Mouse (Mus musculus) forebrain, embryonic 16.5 days (tissue): ENCODE data around the gene Cxxc4. TPM values are rescaled to one million over a fixed set of nuclear protein-coding genes. Genes with fewer than 3 reads are reported as not detected.
A peak's percentile ranks its signal among the peaks of the same experiment; 100 is the strongest.
"Not testable (repeated sequence)": the region's sequence is repeated elsewhere in the genome, so short reads cannot be mapped to it uniquely, and the experiment has no call there.

Source experiments
- ATAC-seq: fragments of 200-750 bp; cut with Nextera tagmentation; 2 replicates; pipeline ENCODE4 v1.8.0; 2017; ENCODE audit warnings: mild to moderate bottlenecking, moderate library complexity
- H3K27ac ChIP-seq: fragments of 300-500 bp; sonication (generic); 2 replicates; pipeline ENCODE4 v1.5.1; 2014; ENCODE audit warnings: low read length, control low read depth
- H3K27me3 ChIP-seq: fragments of 300-500 bp; sonication (generic); replicated peaks from 2 replicates; pipeline ENCODE4 v1.6.1; 2014; ENCODE audit warnings: low read length; ENCODE audit not compliant: control insufficient read depth, insufficient read depth
- H3K36me3 ChIP-seq: fragments of 300-500 bp; sonication (generic); 2 replicates; pipeline ENCODE4 v1.6.1; 2014; ENCODE audit not compliant: control insufficient read depth, insufficient read depth
- H3K4me1 ChIP-seq: fragments of 300-500 bp; sonication (generic); replicated peaks from 2 replicates; pipeline ENCODE4 v1.6.1; 2014; ENCODE audit warnings: low read length; ENCODE audit not compliant: control insufficient read depth, insufficient read depth
- H3K4me2 ChIP-seq: fragments of 300-500 bp; sonication (generic); 2 replicates; pipeline ENCODE4 v1.6.1; 2014; ENCODE audit warnings: mild to moderate bottlenecking, low read length, control low read depth
- H3K4me3 ChIP-seq: fragments of 300-500 bp; sonication (generic); replicated peaks from 2 replicates; pipeline ENCODE4 v1.5.1; 2014; ENCODE audit warnings: mild to moderate bottlenecking, low read length, control low read depth
- H3K9ac ChIP-seq: fragments of 300-500 bp; sonication (generic); replicated peaks from 2 replicates; pipeline ENCODE4 v1.6.1; 2014; ENCODE audit warnings: low read depth, low read length, control low read depth
- H3K9me3 ChIP-seq: fragments of 300-500 bp; sonication (generic); 2 replicates; pipeline ENCODE4 v1.6.1; 2016; ENCODE audit warnings: low read length; ENCODE audit not compliant: control insufficient read depth
- WGBS: fragments of 180-500 bp; shearing (Covaris S2); extraction: QIAGEN DNeasy Blood & Tissue Kit; methylation state at CpG from one replicate; pipeline ENCODE4 v1.1.7; 2014; 5-methylcytosine and 5-hydroxymethylcytosine counted together
- polyA plus RNA-seq: library from polyadenylated mRNA; unstranded; fragments of >200 nt; fragmentation: Nextera tagmentation; extraction: Ambion mirVana; gene quantifications from 2 replicates; pipeline ENCODE4 v1.2.1, GENCODE M21; 2015

Gene Cxxc4
- 12.3 and 15.3 TPM in 2 replicates for polyA plus RNA-seq

DNA sequence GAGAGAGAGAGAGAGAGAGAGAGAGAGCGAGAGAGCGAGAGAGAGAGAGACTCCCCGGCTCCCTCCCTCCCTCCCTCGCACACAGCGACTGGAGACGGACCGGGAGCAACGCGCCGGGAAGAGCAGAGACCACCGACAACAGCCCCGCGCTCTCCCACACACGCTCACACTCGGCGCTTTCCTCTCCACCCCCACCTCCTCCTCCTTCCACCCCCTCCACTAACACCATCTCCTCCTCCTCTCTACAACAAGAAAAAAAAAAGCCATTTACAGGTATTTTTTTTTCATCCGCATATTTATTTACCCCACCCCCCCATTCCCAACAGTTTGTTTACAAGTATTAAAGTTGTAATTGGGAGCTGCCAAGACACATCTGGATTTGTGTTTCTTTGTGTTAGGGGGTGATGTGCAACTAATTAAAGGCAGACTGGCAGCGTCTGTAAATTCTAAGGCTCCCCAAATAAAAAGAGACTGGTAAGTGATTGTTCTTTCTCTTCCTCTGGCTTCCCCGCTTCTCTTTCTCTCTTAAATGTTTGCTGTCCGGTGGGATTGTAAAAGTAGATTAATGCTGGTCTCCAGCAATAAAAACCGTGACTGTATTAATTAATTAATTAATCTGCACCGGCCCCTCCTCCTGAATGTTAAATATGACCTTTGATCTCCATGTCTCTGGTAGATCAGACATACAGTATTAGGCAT is at the start of gene Cxxc4:
TSS of gene Cxxc4 (plus strand) at position 71 of the 699 bp plus-strand sequence.
- Histone ChIP-seq H3K4me3 (peak within 1 kb of the TSS; percentile 52), H3K36me3 (no peaks in the 10 kb centered on the region), H3K9ac (peak within 1 kb of the TSS; percentile 58), H3K27me3 (no peaks in the 10 kb centered on the region), H3K27ac (peak within 1 kb of the TSS; percentile 86), H3K4me1 (peaks cover 12% of the 10 kb centered on the region), H3K4me2 (peak within 1 kb of the TSS; percentile 63), H3K9me3 (no peaks in the 10 kb centered on the region)
- under 1% methylated on average over 21 of the region's 22 CpGs for WGBS
- ATAC-seq: peak; percentile 75

DNA sequence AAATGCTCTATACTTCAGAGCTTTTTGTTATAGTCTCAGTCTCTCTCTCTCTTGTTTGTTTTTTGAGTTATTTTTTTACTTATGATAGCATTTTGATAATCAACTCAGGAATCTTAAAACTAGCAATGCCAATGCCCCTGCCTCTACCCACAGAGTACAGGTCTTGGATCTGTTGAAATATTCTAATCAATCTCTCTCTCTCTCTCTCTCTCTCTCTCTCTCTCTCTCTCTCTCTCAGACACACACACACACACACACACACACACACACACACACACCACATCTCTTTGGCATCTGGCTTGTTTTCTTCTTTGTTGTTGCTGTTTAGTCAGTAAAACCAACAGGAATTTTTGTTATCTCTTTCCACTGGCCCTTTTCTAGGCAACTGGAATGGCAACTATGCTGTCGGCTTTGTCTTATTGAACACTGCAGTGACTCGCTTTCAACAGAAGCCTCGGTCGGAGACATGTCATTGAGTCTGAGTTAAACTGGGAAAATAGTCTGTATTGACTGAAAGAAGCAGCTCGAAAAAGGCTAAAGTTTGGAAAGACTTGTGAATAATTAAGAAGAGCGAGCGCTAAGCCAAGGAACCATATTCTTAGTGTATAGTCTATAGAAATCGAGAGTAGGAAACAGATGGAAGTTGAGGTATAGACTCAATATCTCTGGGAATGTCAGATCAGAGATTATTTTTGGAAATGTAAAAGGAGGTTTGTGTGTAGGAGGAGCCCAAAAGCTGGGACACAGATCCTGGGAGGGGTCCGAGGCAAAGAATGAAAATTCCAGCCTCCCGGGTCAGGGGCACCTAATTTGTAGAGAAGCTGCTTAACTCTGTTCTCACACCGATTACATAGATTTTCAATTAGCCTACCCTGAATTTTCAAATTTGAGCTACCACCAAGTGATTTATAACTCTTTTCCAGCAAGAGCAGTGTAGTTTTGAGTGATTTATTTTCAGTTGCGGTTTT is 47.0 kb upstream of the Cxxc4 start:
- peaks cover 13% of the 10 kb centered on the region for H3K4me1 ChIP-seq
- no peaks in the 10 kb centered on the region for H3K27me3 ChIP-seq
- H3K4me2 ChIP-seq: peak overlapping the region; percentile 70
- H3K27ac ChIP-seq: no peak overlapping the region
- peak overlapping the region; percentile 29; the same call in 1 of the 2 replicates for H3K9ac ChIP-seq
- 16% methylated on average over 12 of the region's 12 CpGs for WGBS
- H3K36me3 ChIP-seq: no peaks in the 10 kb centered on the region
- ATAC-seq: peak; percentile 49
- no peaks in the 10 kb centered on the region for H3K9me3 ChIP-seq
- peak overlapping the region; percentile 37 for H3K4me3 ChIP-seq

DNA sequence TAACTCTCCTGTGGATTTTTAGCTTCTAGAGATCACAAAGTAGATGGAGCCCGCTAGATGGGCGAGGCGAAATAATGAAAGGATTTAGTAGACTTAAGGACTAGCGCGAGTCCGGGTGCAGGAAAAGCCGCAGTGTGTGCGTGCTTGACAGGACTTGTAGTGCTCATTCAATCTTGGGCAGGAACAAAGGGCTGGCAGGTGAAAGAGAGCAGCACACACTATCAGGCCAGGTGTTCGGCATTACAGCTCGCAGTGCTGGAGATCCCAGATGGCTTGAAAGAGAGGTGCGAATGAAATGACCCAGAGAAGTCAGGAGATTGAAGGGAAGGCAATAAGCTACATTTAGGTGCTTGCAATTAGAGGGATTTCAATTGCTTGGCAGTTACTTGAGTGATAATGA is 46.2 kb upstream of the Cxxc4 start:
- peak; percentile 76 for ATAC-seq
- H3K4me2 ChIP-seq: peak overlapping the region; percentile 70
- H3K36me3 ChIP-seq: no peaks in the 10 kb centered on the region
- H3K9ac ChIP-seq: peak overlapping the region; percentile 32; the same call in 1 of the 2 replicates
- peaks cover 13% of the 10 kb centered on the region for H3K4me1 ChIP-seq
- 2% methylated on average over 11 of the region's 11 CpGs for WGBS
- H3K4me3 ChIP-seq: peak overlapping the region; percentile 37
- H3K27me3 ChIP-seq: no peaks in the 10 kb centered on the region
- H3K27ac ChIP-seq: no peak overlapping the region
- no peaks in the 10 kb centered on the region for H3K9me3 ChIP-seq

DNA sequence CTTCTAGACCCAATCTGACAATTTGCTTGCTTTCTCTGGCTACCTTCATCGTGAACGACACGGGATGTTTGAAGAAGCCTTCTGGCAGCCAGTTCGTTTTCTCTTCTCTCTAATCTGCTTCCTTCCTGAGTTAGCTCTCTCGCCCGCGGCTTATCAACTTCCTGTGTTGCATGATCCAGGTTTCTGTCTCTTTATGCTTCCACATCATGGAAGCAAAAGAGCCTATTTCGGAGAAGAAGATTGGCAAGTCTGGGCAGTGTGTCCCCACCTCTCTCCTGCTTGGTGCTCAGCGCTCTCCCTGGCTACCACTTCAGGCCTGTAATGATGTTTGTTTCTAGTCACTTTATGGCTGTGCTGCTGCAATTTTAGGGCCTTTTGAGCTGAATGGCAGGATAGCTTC is 36.4 kb upstream of the Cxxc4 start:
- no peaks in the 10 kb centered on the region for H3K36me3 ChIP-seq
- H3K4me1 ChIP-seq: 0 out of 2 replicates have a peak, but pooled peaks cover 5% of the 10 kb centered on the region
- no peak overlapping the region for H3K4me2 ChIP-seq
- no peaks in the 10 kb centered on the region for H3K27me3 ChIP-seq
- no peak overlapping the region for H3K9ac ChIP-seq
- H3K4me3 ChIP-seq: no peak overlapping the region
- 77% methylated on average over 9 of the region's 9 CpGs for WGBS
- H3K9me3 ChIP-seq: no peaks in the 10 kb centered on the region
- H3K27ac ChIP-seq: peak overlapping the region; percentile 19; the same call in 1 of the 2 replicates
- ATAC-seq: no peak

DNA sequence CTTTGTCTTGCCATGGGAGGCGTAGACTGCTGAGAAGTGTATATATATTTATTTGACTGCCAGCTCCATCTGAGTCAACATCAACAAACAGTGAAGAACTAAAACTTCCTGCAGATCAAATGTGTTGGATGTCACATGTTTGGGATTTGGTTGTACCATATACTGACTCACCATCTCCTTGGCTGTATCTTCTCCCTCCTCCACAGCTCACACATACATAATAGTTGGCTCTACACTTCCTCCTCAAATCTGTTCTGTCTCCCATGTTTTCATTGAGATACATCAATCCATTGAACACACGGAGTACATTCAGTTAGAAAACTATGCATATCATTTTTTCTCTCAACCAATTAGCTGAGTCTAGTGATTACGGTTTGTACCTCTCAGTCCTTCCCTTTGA is 29.7 kb upstream of the Cxxc4 start:
- no peaks in the 10 kb centered on the region for H3K27me3 ChIP-seq
- H3K9me3 ChIP-seq: no peaks in the 10 kb centered on the region
- H3K9ac ChIP-seq: no peak overlapping the region
- H3K4me3 ChIP-seq: no peak overlapping the region
- H3K36me3 ChIP-seq: no peaks in the 10 kb centered on the region
- no peak overlapping the region for H3K27ac ChIP-seq
- no peak overlapping the region for H3K4me2 ChIP-seq
- no peak for ATAC-seq
- no peaks in the 10 kb centered on the region for H3K4me1 ChIP-seq
- WGBS: 86% methylated on average over 3 of the region's 3 CpGs

DNA sequence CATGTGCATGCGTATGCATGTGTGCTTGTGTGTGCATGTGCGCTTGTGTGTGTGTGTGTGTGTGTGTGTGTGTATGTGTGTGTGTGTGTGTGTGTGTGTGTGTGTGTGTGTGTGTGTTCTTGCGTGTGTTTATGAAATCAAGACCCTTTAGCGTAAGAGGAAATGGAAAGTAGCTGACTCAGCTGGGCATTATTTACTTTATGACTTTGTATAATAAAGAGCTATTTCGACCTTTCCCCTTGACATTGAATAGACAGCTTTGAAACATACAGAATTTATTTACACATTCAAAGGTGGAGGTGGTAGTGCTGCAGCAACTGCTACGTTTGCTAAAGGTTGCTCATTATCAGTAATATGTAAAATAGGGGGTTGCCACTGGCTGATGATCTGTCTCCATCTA is 25.3 kb upstream of the Cxxc4 start:
- H3K36me3 ChIP-seq: no peaks in the 10 kb centered on the region
- H3K27ac ChIP-seq: no peak overlapping the region
- WGBS: 79% methylated on average over 6 of the region's 6 CpGs
- no peaks in the 10 kb centered on the region for H3K27me3 ChIP-seq
- H3K4me1 ChIP-seq: no peaks in the 10 kb centered on the region
- H3K9me3 ChIP-seq: no peaks in the 10 kb centered on the region
- H3K4me3 ChIP-seq: no peak overlapping the region
- no peak overlapping the region for H3K4me2 ChIP-seq
- H3K9ac ChIP-seq: no peak overlapping the region
- no peak for ATAC-seq

DNA sequence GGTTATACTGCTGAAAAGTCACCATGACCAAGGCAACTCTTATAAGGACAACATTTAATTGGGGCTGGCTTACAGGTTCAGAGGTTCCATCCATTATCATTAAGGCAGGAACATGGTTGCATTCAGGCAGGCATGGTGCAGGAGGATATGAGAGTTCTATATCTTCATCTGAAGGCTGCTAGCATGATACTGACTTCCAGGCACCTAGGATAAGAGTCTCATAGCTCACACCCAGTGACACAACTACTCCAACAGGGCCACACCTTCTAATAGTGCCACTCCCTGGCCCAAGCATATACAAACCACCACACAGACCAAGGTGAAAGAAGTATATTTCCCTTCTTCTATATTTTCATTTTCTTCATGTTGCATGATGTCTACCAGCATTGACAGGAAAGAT is 16.4 kb upstream of the Cxxc4 start:
- H3K27ac ChIP-seq, H3K27me3 ChIP-seq, H3K9me3 ChIP-seq, H3K36me3 ChIP-seq, H3K4me2 ChIP-seq, H3K4me3 ChIP-seq, ATAC-seq, H3K4me1 ChIP-seq, H3K9ac ChIP-seq: not testable (repeated sequence)

DNA sequence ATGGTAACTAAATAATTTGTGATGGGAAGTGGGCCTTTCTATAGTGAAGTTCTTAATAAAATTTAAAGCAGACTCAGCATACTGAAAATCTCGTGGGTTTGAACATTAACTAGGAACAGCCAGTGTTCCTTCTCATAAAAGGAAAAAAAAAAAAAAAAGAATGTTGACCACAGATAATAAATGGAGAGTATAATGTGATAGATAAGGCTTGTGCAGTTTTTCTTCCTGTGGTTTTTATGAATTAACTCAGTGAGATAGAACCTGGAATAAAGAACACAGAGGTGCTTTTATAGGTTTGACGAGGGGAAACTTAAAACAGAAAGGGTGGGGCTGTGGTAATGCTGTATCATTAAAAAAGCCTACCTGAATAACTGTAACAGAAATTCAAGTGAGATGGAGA is 15.3 kb upstream of the Cxxc4 start:
- no peaks in the 10 kb centered on the region for H3K4me1 ChIP-seq
- no peak overlapping the region for H3K9ac ChIP-seq
- WGBS: 67% methylated on average over 2 of the region's 2 CpGs
- no peaks in the 10 kb centered on the region for H3K36me3 ChIP-seq
- no peaks in the 10 kb centered on the region for H3K27me3 ChIP-seq
- ATAC-seq: no peak
- H3K27ac ChIP-seq: no peak overlapping the region
- no peak overlapping the region for H3K4me2 ChIP-seq
- H3K9me3 ChIP-seq: no peaks in the 10 kb centered on the region
- no peak overlapping the region for H3K4me3 ChIP-seq

DNA sequence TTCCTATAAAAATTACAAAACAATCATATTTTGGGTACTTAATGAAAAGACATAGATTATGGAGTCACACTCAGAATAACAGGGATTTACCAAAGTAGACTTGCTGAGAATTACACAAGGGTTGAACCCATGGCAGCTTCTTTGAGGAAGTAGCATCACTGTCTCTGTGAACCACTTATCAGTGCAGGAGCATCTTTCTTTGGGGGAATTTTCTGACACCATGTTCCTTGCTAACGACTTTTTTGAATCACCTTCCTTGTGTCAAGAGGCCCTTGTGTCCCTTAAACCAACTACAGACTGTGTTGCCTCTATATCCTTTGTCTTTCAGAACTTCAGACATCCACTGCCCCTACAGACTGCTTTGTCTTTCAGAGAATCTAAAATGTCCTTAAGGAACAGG is 13.7 kb upstream of the Cxxc4 start:
- no peak for ATAC-seq
- no peak overlapping the region for H3K4me3 ChIP-seq

More for the DNA sequence above, 13.7 kb upstream of the Cxxc4 start:
- H3K27ac ChIP-seq: no peak overlapping the region
- no peaks in the 10 kb centered on the region for H3K9me3 ChIP-seq
- no peaks in the 10 kb centered on the region for H3K36me3 ChIP-seq
- 42% methylated on average over 1 of the region's 1 CpGs for WGBS
- no peak overlapping the region for H3K4me2 ChIP-seq
- no peak overlapping the region for H3K9ac ChIP-seq
- H3K27me3 ChIP-seq: no peaks in the 10 kb centered on the region
- H3K4me1 ChIP-seq: no peaks in the 10 kb centered on the region
